Mouse (Mus musculus) urinary bladder, postnatal 4 days (tissue): ENCODE measurements around the gene Magea5.
"Not testable (repeated sequence)": the region's sequence is repeated elsewhere in the genome, so short reads cannot be mapped to it uniquely, and the experiment has no call there.

Experiments
- DNase-seq, 2 experiments: peaks; one replicate each; pipeline ENCODE4 v3.0.0; 2021 to 2022; ENCODE audit warnings: low spot score in 2 of 2

Magea5 gene

DNA sequence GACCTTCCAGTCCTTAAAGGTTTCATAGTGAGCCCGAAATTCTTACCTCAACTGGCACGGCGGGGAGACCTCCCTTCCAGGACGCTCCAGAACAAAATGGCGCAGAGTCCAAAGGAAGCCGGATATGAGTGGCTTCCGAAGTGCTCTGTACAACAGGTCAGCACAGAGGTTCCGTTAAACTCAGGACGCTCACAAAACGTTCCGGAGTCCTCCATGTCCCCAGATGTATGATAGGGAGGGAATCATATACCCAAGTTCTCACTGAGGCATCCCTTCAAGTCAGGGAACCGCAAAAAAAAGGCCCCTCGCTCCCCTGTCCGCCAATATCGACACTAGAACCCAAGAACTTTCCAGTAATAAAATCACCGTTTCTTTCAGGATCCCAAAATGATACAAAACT, at the start of gene Magea5:
Gene Magea5, minus strand, starts transcription at position 101 of the 400 bp plus-strand sequence.
- not testable (repeated sequence) for DNase-seq

GRCm38 (mm10) chrX:155098024-155098423, 35.1 kb upstream of the Magea5 start:
- DNase-seq, result no peak

- not testable (repeated sequence) for DNase-seq
Observed at GRCm38 (mm10) chrX:155093566-155093965, 30.6 kb upstream of the Magea5 start, which contains the start of gene Magea2. TSS of gene Magea2 (minus strand) at chrX:155093666.

DNA sequence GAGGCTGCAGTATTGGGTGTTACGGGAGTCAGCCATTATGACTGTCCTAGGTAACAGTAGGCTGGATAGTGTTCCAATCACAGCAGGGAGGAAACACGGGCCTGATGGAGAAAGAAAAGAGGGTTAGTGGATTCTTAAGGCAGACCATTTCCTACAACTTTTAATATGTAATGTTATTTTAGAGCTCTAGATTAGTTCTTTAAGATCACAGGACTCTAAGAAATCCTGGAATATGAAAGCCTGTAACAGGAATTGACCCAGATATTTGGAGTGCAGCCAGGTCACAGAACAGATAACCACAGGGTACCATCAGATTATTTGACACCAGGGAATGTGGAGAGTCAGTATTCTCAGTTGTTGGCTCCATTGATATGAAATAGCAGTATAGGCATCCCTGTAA, 26.7 kb upstream of the Magea5 start, which contains the start of gene Magea1:
Gene Magea1, minus strand, starts transcription at position 101 of the 400 bp plus-strand sequence.
- not testable (repeated sequence) for DNase-seq
